Mouse (Mus musculus): ENCODE measurements around the gene Slc7a5.

- no peak for TF ChIP-seq CTCF (IDR thresholded peaks at IDR 0.05; ENCODE audit: low read depth, low read length)
- no peak for TF ChIP-seq POLR2AphosphoS5 (IDR thresholded peaks at IDR 0.05; ENCODE audit: insufficient replicate concordance, low read depth, low read length)
- TF ChIP-seq GATA1 (IDR thresholded peaks at IDR 0.05; ENCODE audit: borderline replicate concordance, low read length): no peak
- TF ChIP-seq TAL1 (conservative IDR thresholded peaks at IDR 0.05; ENCODE audit: low read depth, low read length): no peak
These were observed 10.3 kb downstream of the Slc7a5 start for GRCm38 (mm10) chr8:121897205-121897604.

Data from G1E (cell line).